Mouse (Mus musculus) liver, embryonic 14.5 days (tissue): Measurements from ENCODE around the gene Lrrc75a. TPM values are rescaled to one million over a fixed set of nuclear protein-coding genes. Genes with fewer than 3 reads are reported as not detected.
A peak's percentile ranks its signal among the peaks of the same experiment; 100 is the strongest.

Experiments
- ATAC-seq: fragments of 200-750 bp; cut with Nextera tagmentation; 2 replicates; pipeline ENCODE4 v1.8.0; 2017; ENCODE audit warnings: moderate number of reproducible peaks, mild to moderate bottlenecking, moderate library complexity; ENCODE audit not compliant: insufficient read depth
- DNase-seq, 3 experiments: peaks; one replicate each; pipeline ENCODE4 v3.0.0-alpha.2; 2012 to 2013; ENCODE audit warnings: low read depth in 3 of 3, low spot score in 3 of 3
- H3K27ac ChIP-seq: fragments of 300-500 bp; sonication (generic); 2 replicates; pipeline ENCODE4 v1.5.1; 2014; ENCODE audit warnings: moderate library complexity, mild to moderate bottlenecking, control low read depth, inconsistent platforms
- H3K27me3 ChIP-seq: fragments of 300-500 bp; sonication (generic); 2 replicates; pipeline ENCODE4 v1.6.1; 2014; ENCODE audit warnings: mild to moderate bottlenecking, low read length, moderate library complexity; ENCODE audit not compliant: control insufficient read depth, insufficient read depth
- H3K36me3 ChIP-seq: fragments of 300-500 bp; sonication (generic); replicated peaks from 2 replicates; pipeline ENCODE4 v1.6.1; 2014; ENCODE audit warnings: low read depth; ENCODE audit not compliant: control insufficient read depth, insufficient read depth
- H3K4me1 ChIP-seq, 2 experiments: fragments of 200-500 bp in 1 of 2; fragments of 300-500 bp in 1 of 2; sonication (generic) in 1 of 2; replicated peaks; 2 replicates each; pipeline ENCODE4 v1.6.1; 2012 to 2014; ENCODE audit warnings: antibody characterized with exemption in 1 of 2, inconsistent platforms in 1 of 2, low read length in 1 of 2; ENCODE audit not compliant: control insufficient read depth in 2 of 2, insufficient read depth in 2 of 2
- H3K4me2 ChIP-seq: fragments of 300-500 bp; sonication (generic); 2 replicates; pipeline ENCODE4 v1.6.1; 2014; ENCODE audit warnings: low read depth, mild to moderate bottlenecking, control low read depth, moderate library complexity
- H3K4me3 ChIP-seq, 2 experiments: fragments of 200-500 bp in 1 of 2; fragments of 300-500 bp in 1 of 2; sonication (generic) in 1 of 2; 2 replicates each; pipeline ENCODE4 v1.5.1; 2012 to 2014; ENCODE audit warnings: low read depth in 2 of 2, low read length in 2 of 2, mild to moderate bottlenecking in 2 of 2, control low read depth in 1 of 2, inconsistent platforms in 1 of 2, moderate library complexity in 1 of 2; ENCODE audit not compliant: insufficient read depth in 1 of 2
- H3K9ac ChIP-seq: fragments of 300-500 bp; sonication (generic); replicated peaks from 2 replicates; pipeline ENCODE4 v1.6.1; 2014; ENCODE audit warnings: mild to moderate bottlenecking, control low read depth, moderate library complexity
- H3K9me3 ChIP-seq: fragments of 300-500 bp; sonication (generic); 2 replicates; pipeline ENCODE4 v1.6.1; 2016; ENCODE audit warnings: low read length, mixed read lengths; ENCODE audit not compliant: control insufficient read depth
- CTCF ChIP-seq: IDR thresholded peaks from 2 replicates; pipeline ENCODE4 v1.5.1; 2016; ENCODE audit warnings: antibody characterized with exemption, low read depth, control low read depth
- EP300 ChIP-seq: IDR thresholded peaks from 2 replicates; pipeline ENCODE4 v1.6.1; 2016; ENCODE audit warnings: antibody characterized with exemption, low read depth
- WGBS: fragments of 180-500 bp; shearing (Covaris S2); extraction: QIAGEN DNeasy Blood & Tissue Kit; methylation state at CpG from one replicate; pipeline ENCODE4 v1.1.7; 2014; ENCODE audit not compliant: insufficient replicate concordance; 5-methylcytosine and 5-hydroxymethylcytosine counted together
- polyA plus RNA-seq, 2 experiments: library from polyadenylated mRNA; depleted of rRNA in 1 of 2; stranded (reverse) in 1 of 2; unstranded in 1 of 2; fragments of >200 nt; fragmentation: Nextera tagmentation in 1 of 2; extraction: Ambion mirVana in 1 of 2; gene quantifications; 2 replicates each; pipeline versions ENCODE4 v1.2.1 to v1.2.3; 2012 to 2014

The Lrrc75a gene
- polyA plus RNA-seq, 2 experiments, result 0.99 to 1.1 TPM

DNA sequence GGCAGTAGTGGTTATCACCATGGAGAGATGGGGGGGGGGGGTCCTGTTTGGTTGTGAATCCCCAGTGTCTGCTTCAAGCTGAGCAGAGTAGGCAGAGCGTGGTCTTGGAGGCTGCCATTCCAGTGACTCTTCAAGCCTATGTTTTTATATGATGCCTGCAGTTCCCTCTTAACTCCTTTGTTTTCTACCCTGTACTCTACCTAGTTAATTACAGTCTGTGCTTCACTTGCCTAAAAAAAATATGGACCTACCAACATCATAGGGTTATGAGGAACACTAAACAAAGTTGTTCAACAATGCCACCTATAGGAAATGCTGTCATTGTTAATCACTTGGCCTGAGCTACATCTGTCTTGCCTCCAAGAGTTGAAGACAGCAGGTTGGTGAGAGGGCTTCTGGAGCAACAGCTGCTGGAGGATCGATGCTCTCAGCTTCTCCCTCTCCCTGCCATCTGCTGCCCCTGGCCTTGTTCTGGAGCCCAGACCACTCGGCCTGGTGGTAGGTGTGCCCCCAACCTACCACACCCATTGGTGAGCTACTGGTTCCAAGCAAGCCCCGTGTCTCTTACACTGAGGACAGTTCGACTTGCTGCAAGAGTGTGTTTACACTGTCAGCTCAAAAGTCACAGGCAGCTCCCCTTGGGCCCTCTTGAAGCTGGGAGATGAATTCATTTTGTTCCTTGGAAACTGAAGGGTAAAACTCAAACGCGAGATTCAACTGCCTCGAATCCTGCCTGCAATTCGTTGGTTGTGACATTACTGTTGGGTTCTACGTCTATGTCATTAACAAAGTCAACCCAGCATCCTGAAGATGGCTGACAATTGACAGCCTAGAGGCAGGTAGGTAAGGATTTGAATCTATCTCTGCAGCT, 41.8 kb downstream of the Lrrc75a start:
- Histone ChIP-seq H3K4me3 (no peak overlapping the region), H3K36me3 (peaks cover 40% of the 10 kb centered on the region), H3K9ac (no peak overlapping the region), H3K27ac (peak overlapping the region; percentile 44; the same call in 1 of the 2 replicates), H3K4me2 (no peak overlapping the region), H3K27me3 (no peaks in the 10 kb centered on the region), H3K4me1 (peaks cover 12 to 14% of the 10 kb centered on the region in 2 experiments), H3K9me3 (no peaks in the 10 kb centered on the region)
- TF ChIP-seq CTCF (no peak), EP300 (no peak)
- peak in 1 of 3 experiments; percentile 40 for DNase-seq
- no peak for ATAC-seq
- WGBS, result 51% methylated on average over 10 of the region's 10 CpGs

DNA sequence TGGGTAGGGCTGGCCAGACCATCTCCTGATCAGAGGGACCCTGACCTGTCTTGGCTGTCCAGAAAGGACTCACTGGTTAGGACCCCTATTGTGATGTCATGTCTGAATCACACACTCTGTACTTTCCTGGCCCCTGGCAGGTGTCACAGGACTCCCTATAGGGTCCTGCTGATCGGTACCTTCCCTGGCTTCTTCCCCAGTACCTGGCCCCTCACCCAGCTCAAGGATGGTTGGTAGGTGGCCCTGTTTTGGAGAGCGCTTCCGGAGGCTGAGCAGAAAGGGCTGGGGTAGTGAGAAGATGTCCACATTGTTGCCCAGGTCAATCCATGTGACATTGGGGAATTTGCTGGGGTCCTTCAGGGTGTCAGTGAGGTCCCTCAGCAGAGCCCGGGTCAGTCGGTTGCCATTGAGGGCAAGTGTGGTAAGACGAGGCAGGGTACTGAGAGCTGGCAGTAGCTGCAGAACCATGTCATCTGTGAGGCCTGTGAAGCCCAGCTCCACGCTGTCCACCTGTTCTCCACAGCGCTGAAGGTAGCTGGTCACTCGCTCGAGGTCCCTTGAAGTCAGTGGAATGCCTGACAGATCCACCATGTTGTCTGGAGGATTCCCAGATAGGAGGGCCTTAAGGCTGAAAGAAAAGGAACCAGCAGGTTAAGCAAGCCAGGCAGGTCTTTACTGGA, 42.6 kb downstream of the Lrrc75a start:
- ATAC-seq (peak; percentile 4), DNase-seq (no peak)
- Histone ChIP-seq H3K9ac (no peak overlapping the region), H3K4me2 (peak overlapping the region; percentile 68), H3K27me3 (no peaks in the 10 kb centered on the region), H3K27ac (peak overlapping the region; percentile 94), H3K9me3 (no peaks in the 10 kb centered on the region), H3K36me3 (peaks cover 40% of the 10 kb centered on the region), H3K4me3 (peak overlapping the region; percentile 24 to 80; a peak in 3 of 4 replicates), H3K4me1 (peaks cover 12 to 14% of the 10 kb centered on the region in 2 experiments)
- TF ChIP-seq CTCF, result no peak
- TF ChIP-seq EP300, result no peak
- WGBS, result 42% methylated on average over 10 of the region's 10 CpGs

GRCm38 (mm10) chr11:62604886-62605618, 43.3 kb downstream of the Lrrc75a start:
- peak overlapping the region; percentile 94 for H3K27ac ChIP-seq
- DNase-seq (no peak), ATAC-seq (no peak)
- H3K36me3 ChIP-seq, result peaks cover 40% of the 10 kb centered on the region
- peak overlapping the region; percentile 68 for H3K4me2 ChIP-seq
- TF ChIP-seq CTCF (no peak), EP300 (no peak)
- no peaks in the 10 kb centered on the region for H3K9me3 ChIP-seq
- WGBS, result 22% methylated on average over 3 of the region's 3 CpGs
- peak overlapping the region; percentile 80 to 95 for H3K4me3 ChIP-seq
- H3K27me3 ChIP-seq, result no peaks in the 10 kb centered on the region
- peaks cover 12 to 14% of the 10 kb centered on the region in 2 experiments for H3K4me1 ChIP-seq
- peak overlapping the region; percentile 96 for H3K9ac ChIP-seq

DNA sequence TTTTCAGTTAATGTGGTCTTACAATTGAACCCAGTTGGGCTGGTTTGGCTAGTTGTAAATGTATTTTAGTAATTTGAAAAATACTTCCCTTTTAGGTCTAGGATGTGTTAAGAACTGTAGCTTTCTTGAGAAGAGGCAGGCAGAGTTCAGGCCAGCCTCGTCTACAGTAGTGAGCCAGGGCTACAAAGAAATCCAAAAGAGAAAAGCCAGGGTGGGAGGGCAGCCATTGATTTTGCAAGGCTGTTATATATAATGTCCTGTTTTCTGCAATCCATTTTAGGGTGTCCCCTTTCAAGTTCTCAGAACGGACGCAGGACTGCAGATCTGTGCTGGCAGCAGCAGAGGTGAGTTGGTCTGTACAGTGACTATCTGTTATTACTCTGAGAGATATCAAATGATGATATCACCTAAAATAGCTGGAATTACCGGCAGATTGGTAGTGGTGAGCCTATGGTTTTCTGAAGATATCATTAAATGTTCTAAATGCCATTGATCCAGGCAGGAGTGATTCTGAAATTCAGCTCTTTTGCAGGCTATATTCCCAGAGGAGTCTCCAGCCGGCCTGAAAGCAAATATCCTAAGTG, 44.1 kb downstream of the Lrrc75a start:
- no peaks in the 10 kb centered on the region for H3K27me3 ChIP-seq
- peak overlapping the region; percentile 80 to 95 for H3K4me3 ChIP-seq
- WGBS, result 10% methylated on average over 5 of the region's 5 CpGs
- peaks cover 12 to 14% of the 10 kb centered on the region in 2 experiments for H3K4me1 ChIP-seq
- H3K9me3 ChIP-seq, result no peaks in the 10 kb centered on the region
- TF ChIP-seq CTCF, result no peak
- TF ChIP-seq EP300, result no peak
- peaks cover 40% of the 10 kb centered on the region for H3K36me3 ChIP-seq
- H3K27ac ChIP-seq, result peak overlapping the region; percentile 94
- H3K4me2 ChIP-seq, result peak overlapping the region; percentile 68
- ATAC-seq, result no peak
- H3K9ac ChIP-seq, result peak overlapping the region; percentile 96
- DNase-seq, result no peak
